Mouse (Mus musculus) c-Kit-positive CD71-positive TER-119-negative erythroid progenitor cells, embryonic 14.5 days (primary cell): ENCODE results near the gene Plscr3.
"Not testable (repeated sequence)": the region's sequence is repeated elsewhere in the genome, so short reads cannot be mapped to it uniquely, and the experiment has no call there.

Experiments
- DNase-seq: peaks from one replicate; pipeline ENCODE4 v3.0.0-alpha.2; 2013; ENCODE audit warnings: low read depth

Gene Plscr3

DNA sequence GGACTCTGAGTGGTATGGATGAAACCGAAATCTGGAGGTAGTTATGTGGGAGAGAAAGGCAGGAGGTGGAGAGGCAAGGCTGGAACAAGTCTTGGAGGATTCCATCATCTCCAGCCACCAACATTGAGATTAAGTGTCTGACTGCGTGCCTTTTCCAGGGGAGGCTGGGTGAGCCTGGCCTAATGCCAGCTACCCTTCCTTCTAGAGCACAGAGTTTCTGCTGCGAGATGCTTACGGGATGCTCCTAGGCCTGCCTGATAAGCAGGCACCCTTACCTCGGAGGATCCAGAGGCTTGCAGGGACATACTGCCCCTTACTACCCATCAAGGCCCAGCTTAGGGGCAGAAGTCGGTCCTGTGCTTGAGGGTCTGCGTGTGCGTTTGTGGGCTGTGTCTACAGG is 12.6 kb upstream of the Plscr3 start:
- DNase-seq: no peak

DNA sequence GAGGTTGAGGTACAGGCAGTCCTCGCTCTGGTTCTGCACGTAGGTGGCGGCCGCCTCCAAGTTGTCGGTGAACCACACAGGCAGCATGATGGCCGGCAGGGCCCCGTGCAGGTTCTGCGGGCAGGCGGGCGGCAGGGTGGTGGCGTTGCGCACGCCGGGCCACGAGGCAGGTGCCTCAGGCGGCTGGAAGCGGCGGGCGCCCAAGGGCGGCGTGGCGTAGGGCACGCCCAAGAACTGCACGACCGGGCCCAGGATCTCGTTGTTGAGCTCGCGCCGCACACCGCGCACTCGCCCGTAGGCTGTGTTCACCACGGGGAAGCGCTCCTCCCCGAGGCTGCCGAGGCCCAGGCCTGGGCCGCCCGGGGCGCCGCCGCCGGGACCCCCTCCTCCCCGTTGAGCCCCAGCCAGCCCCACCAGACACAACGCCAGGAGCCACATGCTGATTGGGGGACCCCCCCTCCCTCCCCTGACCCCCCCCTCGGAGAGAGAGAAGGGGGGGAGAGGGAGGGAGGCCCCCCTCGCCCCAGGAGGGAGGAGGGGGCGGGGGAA is 12.1 kb upstream of the Plscr3 start:
- no peak for DNase-seq

DNA sequence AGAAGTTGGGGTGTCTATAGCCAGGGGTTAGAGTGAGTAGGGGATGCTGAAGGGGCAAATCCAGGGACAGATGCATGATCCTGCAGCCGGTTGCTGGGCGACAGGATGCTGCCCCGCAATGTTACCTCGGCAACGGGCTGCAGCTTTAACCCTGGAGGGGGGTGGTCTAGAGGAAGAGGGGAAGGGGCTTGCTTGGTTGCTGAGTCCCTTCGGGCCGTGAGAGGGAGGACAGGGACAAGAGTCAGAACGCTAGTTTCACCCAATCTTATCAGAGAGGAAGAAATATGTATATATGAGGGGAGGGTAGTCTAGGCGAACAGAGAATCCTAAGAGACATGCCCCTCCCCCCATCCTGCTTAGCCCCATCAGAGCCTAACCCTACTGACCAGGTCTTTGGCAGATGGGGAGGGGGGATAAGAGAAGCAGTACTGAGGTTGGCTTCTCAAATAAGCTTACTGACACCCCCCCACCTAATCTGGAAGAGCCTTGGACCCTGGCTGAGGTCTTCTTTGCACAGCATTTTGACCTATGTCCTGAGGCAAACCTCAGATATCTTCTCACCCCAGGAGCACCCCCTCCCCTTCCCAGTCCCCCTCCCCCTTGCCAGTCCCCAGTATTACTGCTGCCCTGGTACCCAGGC is 10.7 kb upstream of the Plscr3 start:
- no peak for DNase-seq

DNA sequence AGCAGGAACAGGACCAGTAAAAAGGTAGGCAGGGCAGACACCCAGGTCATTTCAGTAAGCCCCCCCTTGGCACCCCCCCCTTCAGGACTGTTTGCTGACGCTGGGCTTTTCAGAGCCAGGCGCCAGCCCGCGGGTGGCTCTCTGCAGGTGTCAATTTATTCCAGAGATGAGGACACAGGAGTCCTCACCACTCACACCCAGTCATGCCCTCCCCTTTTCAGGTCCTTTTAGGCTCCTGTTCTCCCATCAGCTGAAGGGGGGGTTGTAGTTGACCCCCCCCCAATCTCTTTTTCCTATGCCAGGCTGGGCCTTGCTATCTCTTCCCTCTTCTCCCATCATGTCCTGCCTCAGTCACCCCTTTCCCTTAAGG is 10.2 kb upstream of the Plscr3 start:
- DNase-seq: no peak

DNA sequence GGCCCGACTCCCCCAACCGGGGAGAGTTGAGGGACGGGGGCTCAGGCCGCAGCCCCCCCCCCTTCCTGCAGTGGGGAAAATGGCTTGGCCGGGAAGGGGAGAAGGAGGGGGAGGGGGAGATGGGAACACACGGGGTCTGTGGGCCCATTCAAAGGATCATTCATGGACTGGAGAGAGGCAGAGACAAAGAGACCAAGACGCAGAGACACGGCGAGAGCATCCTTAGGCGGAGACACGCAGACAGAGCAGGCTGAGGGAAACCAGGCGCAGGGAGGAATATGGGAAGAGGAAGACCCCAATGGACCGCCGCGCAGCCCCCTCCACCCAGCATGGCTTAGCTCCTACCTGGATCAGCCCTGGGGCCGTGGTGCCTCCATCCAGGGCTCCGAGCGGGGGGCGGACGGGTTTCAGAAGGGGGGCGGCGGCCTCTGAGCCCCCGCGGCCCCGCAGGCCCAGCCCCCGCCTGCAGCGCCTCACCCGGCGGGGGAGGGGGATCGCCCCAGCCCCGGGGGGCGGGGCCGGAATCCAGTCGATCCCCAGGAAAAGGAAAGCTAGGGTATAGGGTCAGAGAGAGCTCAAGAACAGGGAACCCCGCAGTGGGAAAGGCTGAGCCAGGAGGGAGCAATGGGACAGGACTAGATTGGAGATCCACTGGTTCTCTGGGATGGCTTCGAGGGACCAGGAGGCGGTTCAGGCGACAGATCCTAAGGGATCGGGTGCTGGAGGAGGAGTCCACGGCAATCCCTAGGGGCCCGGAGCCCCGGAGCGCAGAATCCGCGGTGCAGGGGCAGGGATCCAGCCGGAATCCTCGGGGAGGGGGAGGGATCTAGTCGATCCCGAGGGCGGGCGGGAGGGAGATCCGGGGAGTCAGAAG is 9.2 kb upstream of the Plscr3 start:
- no peak for DNase-seq

DNA sequence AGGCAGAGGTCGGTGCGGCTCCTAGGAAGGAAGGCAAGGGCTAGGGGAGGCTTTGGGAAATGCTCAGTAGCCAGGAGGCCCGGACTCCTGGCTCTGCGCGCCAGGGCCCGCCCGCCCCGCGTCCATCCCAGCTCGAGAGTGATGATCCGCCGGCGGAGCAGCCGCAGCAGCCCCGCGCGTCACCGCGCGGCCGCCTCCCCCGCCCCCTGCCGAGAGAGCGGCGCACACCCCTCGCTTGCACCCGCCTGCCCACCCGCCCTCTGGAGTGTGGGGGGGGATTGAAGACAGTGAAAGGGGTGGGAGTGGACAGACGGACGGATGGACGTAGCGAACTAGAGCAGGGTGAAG is 8.6 kb upstream of the Plscr3 start, which contains the start of gene Nlgn2:
Nlgn2 (minus strand) TSS at position 181 of the 348 bp plus-strand sequence.
- no peak for DNase-seq

DNA sequence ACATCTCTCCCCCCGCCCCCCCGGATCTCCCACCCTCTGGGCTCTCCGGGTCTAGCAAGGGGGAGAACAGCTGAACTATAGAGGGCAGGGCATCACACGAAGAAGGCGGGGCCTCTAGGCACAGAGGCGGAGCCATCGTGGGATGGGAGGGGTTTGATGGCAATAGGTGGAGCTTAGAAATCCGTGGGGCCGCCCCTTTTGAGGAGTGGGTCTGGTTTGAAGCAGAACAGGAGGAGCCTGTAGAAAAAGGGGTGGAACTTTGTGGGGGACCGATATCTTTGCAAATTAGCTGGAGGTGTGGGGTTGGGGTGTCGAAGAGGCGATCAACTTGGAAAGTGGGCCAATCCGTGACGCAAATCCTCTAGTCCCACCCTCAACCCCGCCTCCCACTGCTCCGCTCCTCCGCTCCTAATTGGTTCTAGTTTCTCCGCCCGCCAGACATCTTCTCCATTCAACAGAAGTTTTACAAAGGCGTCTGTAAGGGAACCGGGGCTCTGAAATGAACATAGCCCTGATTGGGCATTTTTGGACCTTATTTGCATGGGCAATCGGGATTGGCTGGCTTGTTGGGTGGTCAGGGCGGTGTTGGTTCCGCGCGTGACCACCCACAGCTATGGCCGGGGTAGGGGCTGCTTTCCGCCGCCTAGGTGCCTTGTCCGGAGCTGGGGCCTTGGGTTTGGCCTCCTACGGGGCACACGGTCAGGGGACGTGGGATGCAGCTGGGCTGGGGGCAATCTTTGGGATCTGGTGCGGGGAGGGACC is 8.0 kb upstream of the Plscr3 start, which contains the start of gene Tmem256:
Tmem256 (plus strand) TSS at position 563 of the 762 bp plus-strand sequence.
- peak; percentile 97 for DNase-seq

DNA sequence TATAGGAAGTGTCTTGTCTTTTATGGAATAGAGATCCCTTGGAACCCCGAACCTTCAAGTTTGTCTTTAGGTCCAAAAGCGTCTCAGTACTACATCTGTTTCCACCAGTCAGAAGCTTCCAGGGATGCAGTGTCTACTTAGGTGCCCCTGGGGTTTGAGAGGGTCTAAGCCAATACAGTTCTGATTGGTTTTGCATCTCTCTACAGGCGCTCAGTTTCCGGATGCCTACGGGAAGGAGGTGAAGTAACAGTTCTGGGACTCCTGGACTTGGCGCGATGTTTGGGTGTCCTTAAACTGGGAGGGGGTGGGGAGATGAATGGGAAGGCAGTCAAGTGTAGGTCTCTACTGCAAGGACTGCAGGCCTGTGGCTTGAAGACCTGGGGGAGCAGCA is 7.5 kb upstream of the Plscr3 start:
- DNase-seq: no peak

DNA sequence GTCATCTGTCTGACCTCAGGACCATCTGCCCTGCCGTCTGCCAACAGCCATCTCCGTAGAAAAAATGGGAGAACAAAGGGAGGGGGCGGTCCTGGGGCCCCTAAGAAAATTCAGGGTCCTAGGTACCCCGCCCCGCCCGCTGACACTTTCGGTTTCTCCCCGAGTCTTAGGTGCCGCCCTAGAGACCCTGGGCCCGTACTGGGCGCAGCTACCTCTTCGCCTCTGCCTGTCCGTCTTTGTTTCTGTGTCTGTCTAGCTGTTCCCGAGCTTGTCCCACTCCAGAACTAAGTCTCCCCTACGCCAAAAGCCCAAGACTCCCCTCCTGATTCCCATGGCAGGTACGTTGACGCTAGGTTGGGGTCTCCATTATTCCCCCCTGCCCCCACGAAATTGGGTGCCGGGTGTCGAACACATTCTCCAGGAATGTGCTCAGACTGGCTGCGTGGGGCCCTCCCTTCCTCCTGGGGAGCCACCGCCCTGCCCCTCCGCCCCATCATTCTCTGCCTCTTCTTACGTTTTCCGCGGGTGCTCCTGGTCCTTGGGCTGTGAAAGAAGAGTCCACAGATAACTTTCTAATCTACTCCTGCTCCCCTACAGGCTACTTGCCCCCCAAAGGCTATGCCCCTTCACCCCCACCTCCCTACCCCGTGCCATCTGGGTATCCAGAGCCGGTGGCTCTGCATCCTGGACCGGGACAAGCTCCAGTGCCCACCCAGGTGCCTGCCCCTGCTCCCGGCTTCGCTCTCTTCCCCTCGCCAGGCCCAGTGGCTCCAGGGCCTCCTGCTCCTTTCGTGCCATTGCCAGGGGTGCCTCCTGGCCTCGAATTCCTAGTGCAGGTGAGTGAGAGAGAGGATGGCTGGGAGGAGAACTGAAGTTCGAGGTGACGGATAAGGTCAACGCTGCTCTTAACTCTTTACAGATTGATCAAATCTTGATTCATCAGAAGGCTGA is 837 bp downstream of the Plscr3 start:
- DNase-seq: no peak

DNA sequence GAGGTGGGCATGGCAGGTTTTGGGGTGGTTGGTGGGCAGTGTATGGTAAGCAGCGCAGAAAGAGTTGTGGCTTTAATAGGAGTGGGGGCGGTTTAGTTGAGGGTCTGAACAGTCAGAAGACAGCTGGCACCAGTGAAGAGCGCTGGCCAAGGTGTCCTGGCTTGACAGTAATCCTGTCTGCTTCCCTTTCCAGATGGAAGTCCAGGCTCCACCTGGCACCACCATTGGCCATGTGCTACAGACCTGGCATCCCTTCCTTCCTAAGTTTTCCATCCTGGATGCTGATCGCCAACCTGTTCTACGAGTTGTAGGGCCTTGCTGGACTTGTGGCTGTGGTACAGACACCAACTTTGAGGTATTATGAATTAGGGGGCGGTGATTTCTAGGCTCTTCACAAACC is 1.8 kb downstream of the Plscr3 start:
- no peak for DNase-seq

DNA sequence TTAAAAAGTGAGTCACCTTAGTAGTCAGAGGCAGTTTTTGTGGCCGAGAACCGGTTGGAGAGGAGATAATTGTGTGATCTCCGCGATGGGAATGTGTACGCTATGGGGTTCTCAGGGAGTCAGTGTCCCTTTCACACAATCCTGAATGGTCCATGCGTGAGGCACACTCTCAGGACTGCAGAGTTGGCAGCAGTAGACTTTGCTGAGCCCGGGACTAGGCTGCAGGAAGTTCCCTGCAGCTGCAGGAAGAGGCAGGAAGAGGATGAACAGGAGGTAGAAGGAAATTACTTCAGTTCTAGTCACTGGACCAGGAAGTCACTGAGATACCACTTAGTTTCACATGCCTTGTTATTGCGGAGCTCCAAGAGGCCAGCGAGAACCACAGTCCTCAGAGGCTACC is 3.0 kb downstream of the Plscr3 start:
- DNase-seq: no peak

DNA sequence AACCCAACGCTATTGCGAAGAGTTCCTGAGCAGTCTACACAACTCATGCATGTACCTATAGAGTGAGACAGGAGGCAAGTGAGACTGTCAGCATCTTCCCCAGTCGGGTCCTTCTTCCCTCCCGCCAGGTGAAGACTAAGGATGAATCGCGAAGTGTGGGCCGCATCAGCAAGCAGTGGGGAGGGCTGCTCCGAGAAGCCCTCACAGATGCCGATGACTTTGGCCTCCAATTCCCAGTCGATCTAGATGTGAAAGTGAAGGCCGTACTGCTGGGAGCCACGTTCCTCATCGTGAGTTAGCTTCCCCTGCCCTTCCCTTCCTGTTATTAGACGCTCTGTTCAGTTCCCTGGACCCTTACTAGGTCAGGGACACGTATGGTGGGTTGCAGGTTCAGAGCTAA is 3.7 kb downstream of the Plscr3 start:
- DNase-seq: no peak

DNA sequence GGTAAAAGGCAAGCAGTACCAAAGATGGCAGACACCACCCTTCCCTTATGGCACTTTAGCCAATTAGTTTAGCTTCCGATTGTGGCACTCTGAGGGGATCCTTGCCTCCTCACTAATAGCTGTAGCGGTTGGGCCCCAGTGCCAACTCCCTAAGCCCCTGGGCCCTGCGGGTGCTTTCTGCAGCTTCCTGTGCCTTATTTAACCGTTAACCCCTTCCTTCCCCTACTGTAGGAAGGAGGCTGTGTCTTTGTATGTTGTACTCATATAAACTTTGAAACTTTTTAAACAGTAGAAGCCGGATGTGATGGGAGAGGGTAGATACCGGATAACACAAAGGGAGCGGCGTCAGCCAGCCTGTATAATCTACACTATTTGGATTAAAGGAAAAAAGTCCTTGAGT is 4.6 kb downstream of the Plscr3 start:
- no peak for DNase-seq

DNA sequence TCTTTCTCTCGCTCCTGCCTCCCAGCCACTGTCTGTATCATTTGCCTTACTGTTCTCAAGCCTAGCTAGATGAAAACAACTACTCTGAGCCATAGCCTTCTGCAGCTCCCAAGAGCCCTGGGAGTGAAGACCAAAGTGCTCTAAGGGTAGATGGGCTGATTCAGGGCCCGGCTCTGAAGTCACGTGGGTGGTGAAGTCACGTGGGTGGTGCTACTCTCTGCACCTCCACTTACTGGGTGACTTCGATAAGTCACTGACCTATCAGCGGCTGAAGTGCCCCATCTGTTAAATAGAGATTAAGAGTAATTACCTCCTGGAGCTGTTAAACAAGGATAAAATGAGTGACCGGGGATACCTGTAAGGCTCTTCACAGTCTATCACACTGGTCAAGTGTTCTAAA is 7.8 kb downstream of the Plscr3 start:
- peak; percentile 99 for DNase-seq

DNA sequence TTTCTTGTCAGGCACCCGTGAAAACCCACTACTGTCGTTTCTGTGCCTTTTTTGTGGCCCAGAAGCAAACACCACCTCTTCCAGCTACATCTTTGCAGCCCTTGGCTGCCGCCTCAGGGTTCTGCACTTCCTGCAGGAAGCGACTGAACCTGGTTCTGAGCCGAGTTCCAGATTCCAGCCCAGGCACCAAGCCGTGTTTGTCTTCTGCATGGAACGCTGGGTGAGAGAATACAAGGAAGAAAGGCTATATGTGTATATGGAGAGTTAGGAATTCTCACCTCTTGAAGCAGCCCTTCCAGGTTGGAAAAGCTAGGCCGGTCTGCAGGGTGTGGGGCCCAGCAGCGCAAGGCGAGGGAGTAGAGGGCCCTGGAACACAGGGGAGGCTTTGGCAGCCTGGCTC is 8.5 kb downstream of the Plscr3 start:
- no peak for DNase-seq

DNA sequence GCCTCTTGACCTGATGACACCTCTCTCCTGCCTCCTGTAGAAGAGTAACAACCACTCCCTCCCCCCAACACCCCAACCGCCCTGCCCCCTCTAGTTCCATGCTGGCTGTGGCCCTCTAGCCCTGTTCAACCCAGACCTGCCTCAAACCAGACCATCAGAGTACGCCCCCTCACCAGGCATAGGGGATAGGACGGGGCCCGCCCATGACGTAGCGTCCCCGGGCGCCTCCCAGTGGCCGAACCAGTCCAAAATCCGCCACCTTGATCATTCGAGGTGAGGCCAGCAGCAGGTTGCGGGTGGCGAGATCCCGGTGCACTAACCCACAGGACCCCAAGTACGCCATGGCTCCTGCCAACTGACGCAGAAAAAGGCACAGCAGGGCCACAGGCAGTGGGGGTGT is 9.2 kb downstream of the Plscr3 start:
- no peak for DNase-seq

DNA sequence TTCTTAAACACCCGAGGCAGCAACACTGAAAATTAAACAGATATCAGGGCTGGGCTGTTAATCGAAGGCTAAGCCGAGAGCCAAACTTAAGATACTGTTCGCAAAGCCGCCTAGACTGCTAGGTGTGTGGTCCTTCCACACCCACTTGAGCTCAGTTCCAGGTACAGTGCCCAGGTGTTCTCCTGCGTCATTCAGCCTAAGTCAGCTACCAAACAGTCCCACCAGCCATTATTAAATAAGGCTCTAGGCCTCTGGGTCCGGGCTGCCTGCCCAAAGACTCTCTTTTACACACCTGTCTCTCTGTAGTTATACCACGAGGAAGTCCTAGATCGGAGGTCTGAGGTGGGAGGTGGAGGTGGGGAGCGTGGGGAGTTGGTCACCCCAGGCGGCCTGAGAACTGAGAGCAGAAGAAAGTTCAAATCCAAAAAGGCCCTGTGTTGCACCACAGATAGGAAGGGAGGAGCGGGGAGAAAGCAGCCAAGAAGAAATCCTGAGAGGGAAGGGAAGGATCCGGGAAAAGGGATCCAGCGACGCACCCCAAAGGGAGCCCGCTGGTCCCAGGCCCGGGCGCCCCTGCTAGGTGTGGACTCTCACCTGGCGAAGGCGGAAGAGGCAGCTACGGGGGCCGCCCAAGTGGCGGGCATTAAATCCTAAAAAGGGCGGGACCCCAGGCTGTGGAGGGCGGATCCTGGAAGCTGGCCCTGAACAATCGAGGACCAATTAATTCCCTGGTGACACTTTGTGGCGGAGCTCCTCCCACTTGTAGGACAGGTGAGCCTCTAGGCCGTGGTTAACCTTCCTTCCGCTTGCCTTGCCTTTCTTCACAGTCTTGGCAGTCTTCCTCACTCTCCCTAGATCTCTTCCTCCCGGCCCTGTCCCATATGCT is 12.2 kb downstream of the Plscr3 start, which contains the start of gene Tnk1:
Tnk1 (minus strand) TSS at position 618 of the 886 bp plus-strand sequence.
- DNase-seq: no peak

DNA sequence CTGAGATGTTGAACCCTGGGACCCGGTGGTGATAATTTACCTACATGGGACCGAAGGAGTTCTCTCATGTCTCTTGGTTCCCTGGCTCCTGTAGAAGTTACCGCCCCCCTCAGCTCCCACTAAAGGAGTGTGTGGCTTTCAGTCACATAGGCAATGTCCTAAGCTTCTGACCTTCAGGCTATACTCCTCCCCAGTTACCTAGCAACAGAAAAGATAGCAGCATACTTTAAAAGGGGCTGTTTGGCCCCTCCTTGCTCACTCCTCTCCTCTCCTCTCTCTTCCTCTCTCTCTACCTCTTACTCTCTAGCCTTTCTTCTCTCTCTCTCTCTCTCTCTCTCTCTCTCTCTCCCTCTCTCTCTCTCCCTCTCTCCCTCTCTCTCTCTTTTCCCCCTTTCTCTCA is 17.6 kb downstream of the Plscr3 start:
- not testable (repeated sequence) for DNase-seq

DNA sequence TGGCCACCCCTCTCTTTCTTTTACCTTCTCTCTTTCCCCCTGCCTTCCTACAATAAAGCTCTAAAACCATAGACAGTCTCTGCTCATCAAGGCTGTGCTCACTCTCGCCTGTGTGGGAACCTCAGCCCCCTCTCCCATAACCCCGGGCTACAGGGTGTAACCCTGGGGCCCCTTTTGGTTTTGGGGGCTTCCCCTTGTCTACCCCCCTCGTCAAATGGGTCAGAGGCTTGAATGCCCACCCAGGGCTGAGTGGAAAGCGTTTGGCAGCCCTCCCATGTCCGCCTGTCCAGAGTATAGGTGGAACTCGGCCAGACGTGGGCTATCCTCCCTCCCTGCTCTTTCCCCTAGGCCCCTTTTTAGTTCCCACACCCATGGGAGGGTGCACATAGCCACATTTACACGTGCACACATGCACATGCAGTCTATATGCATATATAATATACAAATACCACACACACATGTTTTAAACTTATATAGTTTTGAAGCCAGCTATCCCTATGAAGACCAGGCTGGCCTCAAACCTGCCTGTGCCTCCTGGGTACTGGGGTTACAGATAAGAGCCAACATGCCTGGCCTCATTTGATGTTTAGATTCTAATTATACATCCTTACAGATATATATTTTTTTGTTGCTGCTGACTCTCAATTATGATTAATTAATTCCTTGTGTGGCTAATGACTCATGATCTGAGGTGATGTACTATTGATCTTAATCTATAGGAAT is 18.1 kb downstream of the Plscr3 start:
- no peak for DNase-seq

DNA sequence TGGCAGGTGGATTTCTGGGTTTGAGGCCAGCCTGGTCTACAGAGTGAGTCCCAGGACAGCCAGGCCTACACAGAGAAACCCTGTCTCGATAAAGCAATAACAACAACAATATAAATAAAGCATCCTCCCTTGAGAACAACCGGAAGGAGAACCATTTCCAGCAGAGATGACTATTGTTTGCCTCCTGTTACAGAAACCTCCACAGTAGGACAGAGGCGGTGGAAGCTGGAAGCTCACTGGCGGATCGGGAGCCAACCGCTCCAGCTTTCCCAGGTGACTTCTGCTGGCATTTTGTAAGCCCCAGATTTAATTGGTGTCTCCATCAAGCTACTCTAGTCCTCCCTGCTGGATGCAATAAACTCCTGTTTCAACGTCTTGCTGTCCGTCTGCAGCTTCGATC is 19.4 kb downstream of the Plscr3 start:
- no peak for DNase-seq
